Mouse (Mus musculus) telencephalon, adult 2 months (tissue): ENCODE data around the gene Sec14l2.

Source experiments
- DNase-seq: peaks from one replicate; pipeline ENCODE4 v3.0.0-alpha.2; 2011; ENCODE audit warnings: low read depth, low spot score

The Sec14l2 gene

DNA sequence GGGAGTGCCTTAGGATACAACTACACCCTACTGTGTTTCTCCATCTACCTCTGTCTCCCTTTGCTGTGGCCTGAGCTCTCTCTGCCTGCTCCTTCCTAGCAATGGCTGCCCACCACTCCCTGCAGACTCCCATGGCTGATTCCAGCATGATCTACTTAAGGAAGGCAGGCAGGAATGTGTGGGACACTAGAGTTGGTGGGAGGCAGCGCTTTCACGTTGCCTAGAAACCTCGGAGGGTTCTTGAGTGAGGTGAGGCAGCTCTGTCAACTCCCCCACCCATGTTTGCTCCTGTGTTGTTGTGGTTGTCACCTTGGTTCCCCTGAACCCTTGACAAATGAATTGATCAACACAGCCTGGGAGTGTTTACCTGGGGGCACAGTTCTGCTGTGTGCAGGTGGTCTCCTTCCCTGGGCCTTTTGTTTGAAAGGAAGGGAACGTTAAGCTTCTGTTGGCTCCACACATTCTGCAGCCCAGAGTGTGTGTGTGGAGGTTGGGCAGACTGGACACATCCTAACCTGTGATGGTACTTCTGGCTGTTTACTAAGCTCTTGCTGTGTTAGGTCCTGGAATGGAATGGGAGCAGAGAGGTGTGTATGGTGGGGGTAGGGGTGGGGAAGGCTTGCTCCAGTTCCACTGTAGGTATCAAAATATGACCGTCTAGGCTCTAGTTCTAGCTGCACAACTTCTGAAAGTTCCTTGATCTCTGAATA, 62.2 kb downstream of the Sec14l2 start:
- peak; percentile 43 for DNase-seq

DNA sequence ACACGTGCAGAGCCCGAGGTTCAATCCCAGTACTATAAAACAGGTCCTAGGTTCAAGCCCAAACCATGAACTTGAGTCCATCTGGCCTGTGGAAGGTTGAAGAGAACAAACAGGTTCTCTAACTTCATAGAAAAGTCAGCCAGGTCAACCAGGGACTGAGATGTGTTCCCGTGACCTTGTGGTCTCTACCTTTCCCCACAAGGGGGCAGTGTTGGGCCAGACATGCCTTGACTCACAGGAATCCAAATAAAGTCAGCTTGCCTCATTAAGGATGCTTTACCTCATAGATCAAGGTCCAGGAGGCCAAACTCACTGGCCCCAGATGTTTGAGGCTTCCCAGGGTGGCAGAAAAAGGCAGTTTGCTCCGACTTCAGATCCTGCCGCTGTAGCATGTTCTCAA, 69.6 kb downstream of the Sec14l2 start:
- peak; percentile 35 for DNase-seq

DNA sequence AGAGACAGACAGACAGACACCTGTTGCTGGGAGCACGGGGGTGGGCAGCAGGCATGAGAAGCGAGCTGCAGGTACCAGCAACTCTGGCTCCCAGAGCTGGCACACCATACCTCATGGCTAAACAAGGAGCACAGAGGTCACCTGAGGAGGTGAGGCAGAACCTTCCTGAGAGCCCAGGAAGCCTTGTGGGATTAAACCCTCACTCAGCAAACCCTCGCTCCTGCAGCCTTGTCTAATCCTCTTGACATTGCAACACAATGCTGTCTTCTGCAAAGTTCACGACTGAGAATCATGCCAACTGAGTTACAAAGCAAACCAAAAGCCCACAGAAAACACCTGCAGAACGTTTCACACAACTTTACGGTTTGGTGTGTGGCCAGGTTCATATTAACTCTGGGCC, 74.8 kb downstream of the Sec14l2 start:
- no peak for DNase-seq

DNA sequence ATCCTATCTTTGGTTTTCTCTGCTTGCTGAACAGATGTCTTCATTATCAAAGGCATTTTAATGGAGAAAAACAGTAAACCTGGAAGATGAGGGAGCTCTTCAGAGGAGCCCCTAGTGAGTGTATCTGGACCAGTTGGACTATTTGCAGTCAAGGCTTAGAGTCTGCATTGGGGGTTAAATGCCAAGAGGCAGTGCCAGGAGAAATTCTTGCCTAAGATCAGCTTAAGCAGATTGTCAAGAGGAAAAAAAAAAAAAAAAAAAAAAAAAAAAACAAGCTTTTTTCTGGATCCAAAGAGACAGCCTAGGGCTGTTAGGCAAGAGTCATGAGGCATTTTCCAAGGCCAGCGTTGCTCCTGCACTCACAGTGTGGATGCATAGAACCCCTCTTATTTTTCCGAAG, 75.4 kb downstream of the Sec14l2 start:
- DNase-seq: no peak
